Mouse (Mus musculus) hindbrain, embryonic 11.5 days (tissue): ENCODE results near the gene Fntb. TPM values are rescaled to one million over a fixed set of nuclear protein-coding genes. Genes with fewer than 3 reads are reported as not detected.
"Not testable (repeated sequence)": the region's sequence is repeated elsewhere in the genome, so short reads cannot be mapped to it uniquely, and the experiment has no call there.

ENCODE experiments used
- ATAC-seq: fragments of 200-750 bp; cut with Nextera tagmentation; 2 replicates; pipeline ENCODE4 v1.8.0; 2017; ENCODE audit warnings: mild to moderate bottlenecking, moderate TSS enrichment, moderate library complexity; ENCODE audit not compliant: low FRiP score
- DNase-seq: peaks from one replicate; pipeline ENCODE4 v3.0.0-alpha.2; 2015; ENCODE audit warnings: low spot score
- H3K27ac ChIP-seq: fragments of 300-500 bp; sonication (generic); 2 replicates; pipeline ENCODE4 v1.5.1; 2014; ENCODE audit warnings: mild to moderate bottlenecking, low read depth, low read length
- H3K27me3 ChIP-seq: fragments of 300-500 bp; sonication (generic); 2 replicates; pipeline ENCODE4 v1.6.1; 2014; ENCODE audit warnings: mild to moderate bottlenecking, low read length, moderate library complexity, mixed read lengths; ENCODE audit not compliant: control insufficient read depth, insufficient read depth
- H3K36me3 ChIP-seq: fragments of 300-500 bp; sonication (generic); 2 replicates; pipeline ENCODE4 v1.6.1; 2014; ENCODE audit warnings: mild to moderate bottlenecking, low read length, moderate library complexity, mixed read lengths; ENCODE audit not compliant: control insufficient read depth, insufficient read depth
- H3K4me1 ChIP-seq: fragments of 300-500 bp; sonication (generic); replicated peaks from 2 replicates; pipeline ENCODE4 v1.6.1; 2014; ENCODE audit warnings: low read length, mixed read lengths; ENCODE audit not compliant: control insufficient read depth, insufficient read depth
- H3K4me2 ChIP-seq: fragments of 300-500 bp; sonication (generic); replicated peaks from 2 replicates; pipeline ENCODE4 v1.6.1; 2014; ENCODE audit warnings: mild to moderate bottlenecking, low read depth, low read length
- H3K4me3 ChIP-seq: fragments of 300-500 bp; sonication (generic); 2 replicates; pipeline ENCODE4 v1.5.1; 2014; ENCODE audit warnings: low read depth, low read length
- H3K9ac ChIP-seq: fragments of 300-500 bp; sonication (generic); 2 replicates; pipeline ENCODE4 v1.6.1; 2014; ENCODE audit warnings: low read depth, low read length
- H3K9me3 ChIP-seq: fragments of 300-500 bp; sonication (generic); 2 replicates; pipeline ENCODE4 v1.6.1; 2016; ENCODE audit warnings: low read length; ENCODE audit not compliant: control insufficient read depth
- WGBS: fragments of 180-500 bp; shearing (Covaris S2); extraction: QIAGEN DNeasy Blood & Tissue Kit; methylation state at CpG from one replicate; pipeline ENCODE4 v1.1.7; 2014; 5-methylcytosine and 5-hydroxymethylcytosine counted together
- polyA plus RNA-seq: library from polyadenylated mRNA; unstranded; fragments of >200 nt; fragmentation: Nextera tagmentation; extraction: Ambion mirVana; gene quantifications from 2 replicates; pipeline ENCODE4 v1.2.1, GENCODE M21; 2014

Fntb gene
- polyA plus RNA-seq, 1 experiment from 2014 or later = 42.5 TPM

GRCm38 (mm10) chr12:76858788-76859187 is 93.4 kb downstream of the Fntb start:
- H3K36me3 ChIP-seq, H3K4me3 ChIP-seq, DNase-seq, H3K27me3 ChIP-seq, H3K27ac ChIP-seq, ATAC-seq, H3K4me1 ChIP-seq, H3K4me2 ChIP-seq, H3K9me3 ChIP-seq, H3K9ac ChIP-seq: not testable (repeated sequence)
- WGBS = 80% methylated on average over 6 of the region's 6 CpGs

DNA sequence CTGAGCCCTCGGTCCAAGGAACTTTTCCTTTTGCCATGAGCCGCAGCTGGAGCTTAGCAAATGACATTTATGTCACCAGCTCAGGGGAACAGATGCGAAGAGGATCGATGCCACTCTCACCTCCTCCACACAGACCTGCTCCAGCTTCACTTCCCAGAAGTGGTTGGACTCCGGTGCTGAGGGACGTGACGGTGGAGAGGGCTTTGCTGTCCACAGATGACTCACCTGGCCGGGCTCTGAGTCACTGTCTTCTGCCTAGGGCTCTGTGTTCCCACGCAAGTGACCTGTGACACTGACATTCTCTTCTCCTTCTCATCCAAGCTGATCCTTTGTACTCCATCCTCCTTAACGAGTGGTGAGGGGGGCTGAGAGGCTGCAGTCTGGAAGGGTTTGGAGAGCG is 98.3 kb downstream of the Fntb start:
- WGBS = 77% methylated on average over 11 of the region's 11 CpGs
- no peaks in the 10 kb centered on the region for H3K36me3 ChIP-seq
- ATAC-seq = no peak
- no peak overlapping the region for H3K4me3 ChIP-seq
- H3K4me1 ChIP-seq = no peaks in the 10 kb centered on the region
- H3K4me2 ChIP-seq = no peak overlapping the region
- H3K9ac ChIP-seq = no peak overlapping the region
- no peaks in the 10 kb centered on the region for H3K9me3 ChIP-seq
- H3K27me3 ChIP-seq = no peaks in the 10 kb centered on the region
- no peak overlapping the region for H3K27ac ChIP-seq
- DNase-seq = no peak

DNA sequence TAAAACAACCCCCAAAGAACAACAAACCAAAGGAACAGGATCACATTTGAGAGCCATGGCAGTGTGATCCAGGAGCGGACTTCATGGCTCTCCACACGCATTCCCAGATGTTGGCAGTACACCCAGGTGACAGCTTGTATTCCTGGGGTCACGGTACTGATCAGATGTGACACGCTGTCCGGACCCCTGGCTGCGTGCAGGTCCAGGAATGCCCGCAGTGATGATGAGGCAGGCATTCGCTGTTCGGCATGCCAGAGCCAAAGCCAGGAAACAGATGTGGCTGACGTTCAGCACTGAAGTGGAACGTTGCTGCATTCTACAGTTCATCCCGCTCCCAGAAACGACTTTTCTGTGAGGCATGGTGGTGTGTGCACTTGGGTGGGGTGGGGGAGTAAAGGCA is 99.9 kb downstream of the Fntb start:
- H3K27me3 ChIP-seq = no peaks in the 10 kb centered on the region
- no peak overlapping the region for H3K4me2 ChIP-seq
- no peaks in the 10 kb centered on the region for H3K9me3 ChIP-seq
- 66% methylated on average over 13 of the region's 13 CpGs for WGBS
- no peak overlapping the region for H3K27ac ChIP-seq
- DNase-seq (no peak), ATAC-seq (no peak)
- H3K4me1 ChIP-seq = no peaks in the 10 kb centered on the region
- H3K4me3 ChIP-seq = no peak overlapping the region
- no peak overlapping the region for H3K9ac ChIP-seq
- H3K36me3 ChIP-seq = no peaks in the 10 kb centered on the region

DNA sequence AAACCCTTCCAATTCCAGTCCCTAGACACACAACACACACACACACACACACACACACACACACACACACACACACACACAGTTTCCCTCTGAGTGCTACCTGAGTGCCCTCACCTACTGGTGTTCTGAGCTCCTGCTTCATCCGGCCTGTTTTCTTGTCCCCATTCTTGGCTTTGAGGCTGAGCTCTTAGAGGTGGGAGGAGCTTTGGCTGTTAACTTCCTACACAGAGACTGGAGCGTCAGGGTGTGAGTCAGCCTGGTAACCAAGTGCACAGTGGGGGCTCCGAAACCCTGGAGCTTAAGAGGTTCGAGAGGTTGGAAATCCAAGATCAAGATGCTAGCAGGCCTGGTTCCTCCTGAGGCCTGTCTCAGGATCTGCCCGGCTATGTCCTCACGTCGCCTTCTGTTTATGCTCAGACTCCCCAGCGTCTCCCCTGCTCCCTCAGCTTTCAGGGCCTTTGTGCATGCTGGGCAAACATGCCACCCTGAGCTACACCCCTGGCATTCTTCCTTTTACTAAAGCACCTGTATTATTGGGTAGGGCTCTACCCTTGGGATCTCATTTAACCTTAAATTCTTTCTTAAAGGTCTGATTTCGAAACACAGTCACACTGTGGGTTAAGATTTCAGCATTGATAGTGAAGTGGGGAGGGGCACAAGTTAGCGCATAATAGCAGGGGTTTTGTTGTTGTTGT is 102.3 kb downstream of the Fntb start:
- Histone ChIP-seq H3K4me3 (no peak overlapping the region), H3K36me3 (no peaks in the 10 kb centered on the region), H3K4me1 (no peaks in the 10 kb centered on the region), H3K27me3 (no peaks in the 10 kb centered on the region), H3K4me2 (no peak overlapping the region), H3K9ac (no peak overlapping the region), H3K9me3 (no peaks in the 10 kb centered on the region), H3K27ac (no peak overlapping the region)
- DNase-seq = no peak
- WGBS = 66% methylated on average over 10 of the region's 10 CpGs
- ATAC-seq = no peak

GRCm38 (mm10) chr12:76868463-76869198 is 103.2 kb downstream of the Fntb start:
- no peak overlapping the region for H3K27ac ChIP-seq
- 75% methylated on average over 14 of the region's 14 CpGs for WGBS
- ATAC-seq (no peak), DNase-seq (no peak)
- H3K9ac ChIP-seq = no peak overlapping the region
- H3K36me3 ChIP-seq = no peaks in the 10 kb centered on the region
- no peak overlapping the region for H3K4me2 ChIP-seq
- no peaks in the 10 kb centered on the region for H3K4me1 ChIP-seq
- no peak overlapping the region for H3K4me3 ChIP-seq
- no peaks in the 10 kb centered on the region for H3K9me3 ChIP-seq
- no peaks in the 10 kb centered on the region for H3K27me3 ChIP-seq

DNA sequence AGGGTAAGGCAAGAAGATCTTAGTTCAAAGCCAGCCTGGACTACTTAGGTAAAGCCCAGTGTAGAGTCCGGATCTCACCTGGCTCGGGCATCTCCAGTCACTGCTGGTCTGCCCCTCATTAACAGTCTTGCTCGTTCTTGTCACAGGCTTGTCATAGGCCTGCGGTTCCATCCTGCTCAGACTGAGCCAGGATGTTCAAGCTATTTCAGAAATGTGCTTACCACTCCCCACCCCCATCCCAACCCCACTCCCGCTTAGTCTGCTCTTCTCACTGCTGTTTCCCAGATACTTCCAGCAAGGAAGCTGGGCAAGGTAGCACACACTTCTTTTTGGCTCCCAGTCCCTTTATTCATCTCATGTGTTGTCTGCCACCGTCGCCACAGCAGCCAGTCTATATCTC is 104.2 kb downstream of the Fntb start:
- Histone ChIP-seq H3K4me2 (no peak overlapping the region), H3K27me3 (no peaks in the 10 kb centered on the region), H3K9me3 (no peaks in the 10 kb centered on the region), H3K4me3 (no peak overlapping the region), H3K4me1 (no peaks in the 10 kb centered on the region), H3K9ac (no peak overlapping the region), H3K27ac (no peak overlapping the region), H3K36me3 (no peaks in the 10 kb centered on the region)
- DNase-seq (no peak), ATAC-seq (no peak)
- 89% methylated on average over 7 of the region's 7 CpGs for WGBS

DNA sequence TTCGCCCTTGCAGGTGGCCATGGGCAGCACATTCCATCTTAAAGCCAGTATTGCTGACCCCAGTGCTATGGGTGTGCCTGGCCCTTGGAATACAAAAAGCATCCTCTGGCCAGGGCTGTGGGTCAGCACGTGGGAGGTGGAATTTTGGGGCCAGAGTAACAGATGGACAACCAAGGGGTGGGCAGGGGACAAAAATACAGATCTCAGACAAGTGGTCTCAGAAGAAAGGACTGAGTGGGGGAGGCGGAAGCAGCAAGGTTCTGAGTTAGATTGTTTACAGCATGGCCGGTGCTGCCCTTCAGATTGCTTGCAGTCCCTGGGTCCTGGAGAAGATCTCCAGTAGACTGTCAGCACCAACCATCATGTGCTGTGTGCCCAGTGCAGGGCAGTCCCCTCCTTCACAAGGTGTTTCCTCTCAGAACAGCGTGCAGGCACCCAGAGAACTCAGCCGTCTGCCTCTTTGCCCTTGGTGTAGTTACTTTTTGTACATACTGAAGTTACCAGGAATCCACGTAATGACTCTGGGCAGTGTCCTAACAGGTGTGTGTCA is 107.5 kb downstream of the Fntb start:
- H3K4me3 ChIP-seq = no peak overlapping the region
- no peaks in the 10 kb centered on the region for H3K36me3 ChIP-seq
- no peaks in the 10 kb centered on the region for H3K27me3 ChIP-seq
- no peak overlapping the region for H3K27ac ChIP-seq
- ATAC-seq (no peak), DNase-seq (no peak)
- no peak overlapping the region for H3K9ac ChIP-seq
- H3K4me2 ChIP-seq = no peak overlapping the region
- WGBS = 88% methylated on average over 7 of the region's 7 CpGs
- no peaks in the 10 kb centered on the region for H3K4me1 ChIP-seq
- H3K9me3 ChIP-seq = no peaks in the 10 kb centered on the region

GRCm38 (mm10) chr12:76874826-76875225 is 109.4 kb downstream of the Fntb start:
- H3K27me3 ChIP-seq = no peaks in the 10 kb centered on the region
- no peaks in the 10 kb centered on the region for H3K36me3 ChIP-seq
- no peak overlapping the region for H3K4me2 ChIP-seq
- no peak overlapping the region for H3K4me3 ChIP-seq
- H3K9me3 ChIP-seq = no peaks in the 10 kb centered on the region
- no peak for DNase-seq
- H3K4me1 ChIP-seq = no peaks in the 10 kb centered on the region
- no peak overlapping the region for H3K9ac ChIP-seq
- WGBS = 54% methylated on average over 9 of the region's 9 CpGs
- ATAC-seq = no peak
- H3K27ac ChIP-seq = no peak overlapping the region

DNA sequence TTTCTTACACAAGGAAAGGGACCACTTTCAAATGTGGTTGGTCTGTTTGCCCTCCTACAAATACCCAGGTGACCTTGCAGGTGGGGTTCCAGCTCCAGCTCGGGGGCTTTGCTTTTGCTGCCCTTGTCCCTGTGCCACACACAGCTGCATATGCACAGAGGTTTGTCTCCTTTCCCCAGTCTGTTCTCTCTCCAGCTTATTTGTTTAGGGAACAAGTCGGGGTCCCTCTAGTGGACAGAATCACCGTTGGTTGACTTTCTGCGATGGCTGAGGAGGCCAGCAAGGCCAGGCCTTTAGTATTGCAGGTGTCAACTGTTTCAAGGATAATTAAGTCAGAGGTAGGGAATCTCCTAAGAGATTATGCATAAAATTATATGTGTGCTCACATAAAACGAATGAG is 113.9 kb downstream of the Fntb start:
- no peak overlapping the region for H3K9ac ChIP-seq
- no peak overlapping the region for H3K27ac ChIP-seq
- 7% methylated on average over 5 of the region's 5 CpGs for WGBS
- H3K9me3 ChIP-seq = no peaks in the 10 kb centered on the region
- H3K4me3 ChIP-seq = no peak overlapping the region
- ATAC-seq (no peak), DNase-seq (peak; percentile 73)
- H3K4me1 ChIP-seq = no peaks in the 10 kb centered on the region
- H3K27me3 ChIP-seq = no peaks in the 10 kb centered on the region
- H3K36me3 ChIP-seq = no peaks in the 10 kb centered on the region
- H3K4me2 ChIP-seq = no peak overlapping the region
